Mouse (Mus musculus): ENCODE results near the gene F5.

F5 gene

GRCm38 (mm10) chr1:164236078-164236477 lies 84.4 kb downstream of the F5 start:
- peak; percentile 59 for DNase-seq

- DNase-seq = no peak
These were observed 89.9 kb downstream of the F5 start for GRCm38 (mm10) chr1:164241494-164241893.

GRCm38 (mm10) chr1:164242809-164243208 lies 91.2 kb downstream of the F5 start:
- DNase-seq = no peak

- no peak for DNase-seq
These were observed 95.8 kb downstream of the F5 start for GRCm38 (mm10) chr1:164247442-164247841.

- no peak for DNase-seq
These were observed 96.3 kb downstream of the F5 start for GRCm38 (mm10) chr1:164247971-164248370.

- peak; percentile 98 to 99 for DNase-seq
These were observed 97.1 kb downstream of the F5 start, which contains the start of gene Slc19a2 for GRCm38 (mm10) chr1:164248465-164249331. Slc19a2 (plus strand) TSS chr1:164249046.

GRCm38 (mm10) chr1:164249332-164249711 lies 97.7 kb downstream of the F5 start:
- no peak for DNase-seq

GRCm38 (mm10) chr1:164250391-164251150 lies 98.9 kb downstream of the F5 start:
- no peak for DNase-seq

GRCm38 (mm10) chr1:164251438-164251837 lies 99.8 kb downstream of the F5 start:
- DNase-seq = no peak

GRCm38 (mm10) chr1:164252551-164252950 lies 100.9 kb downstream of the F5 start:
- DNase-seq = no peak

GRCm38 (mm10) chr1:164254836-164255235 lies 103.2 kb downstream of the F5 start:
- no peak for DNase-seq

- no peak for DNase-seq
These were observed 108.8 kb downstream of the F5 start for GRCm38 (mm10) chr1:164260171-164261028.

- no peak for DNase-seq
These were observed 109.9 kb downstream of the F5 start for GRCm38 (mm10) chr1:164261553-164261952.

Measured in cerebellum, adult 18-20 months (tissue).